Mouse (Mus musculus) MEL (cell line): Measurements from ENCODE around the gene Cenpi. TPM values are rescaled to one million over a fixed set of nuclear protein-coding genes. Genes with fewer than 3 reads are reported as not detected.

Experiments used
- DNase-seq: peaks from one replicate; pipeline ENCODE4 v3.0.0; 2011; ENCODE audit warnings: low read depth, low spot score
- H3K27ac ChIP-seq: 2 replicates; pipeline ENCODE4 v1.5.1; 2012; ENCODE audit warnings: low read depth, mild to moderate bottlenecking, control low read depth, low read length, moderate library complexity; ENCODE audit not compliant: control insufficient read depth
- H3K27me3 ChIP-seq, 2 experiments: fragments of 150-350 bp in 1 of 2; sonication (generic) in 1 of 2; 2 replicates each; pipeline ENCODE4 v1.6.1; 2012; ENCODE audit warnings: low read length in 2 of 2, mild to moderate bottlenecking in 2 of 2, improper control_type of control experiment in 1 of 2, moderate library complexity in 1 of 2; ENCODE audit not compliant: insufficient read depth in 2 of 2, control insufficient read depth in 1 of 2
- H3K36me3 ChIP-seq, 2 experiments: 2 replicates each; pipeline ENCODE4 v1.6.1; 2012 to 2014; ENCODE audit warnings: low read length in 2 of 2, improper control_type of control experiment in 1 of 2, inconsistent platforms in 1 of 2, mild to moderate bottlenecking in 1 of 2; ENCODE audit not compliant: insufficient read depth in 2 of 2, control insufficient read depth in 1 of 2
- H3K4me1 ChIP-seq, 2 experiments: fragments of 150-350 bp in 1 of 2; sonication (generic) in 1 of 2; 2 replicates each; pipeline ENCODE4 v1.6.1; 2012; ENCODE audit warnings: low read length in 2 of 2, improper control_type of control experiment in 1 of 2, mild to moderate bottlenecking in 1 of 2; ENCODE audit not compliant: insufficient read depth in 2 of 2, control insufficient read depth in 1 of 2
- H3K4me3 ChIP-seq, 2 experiments: fragments of 150-350 bp in 1 of 2; sonication (generic) in 1 of 2; 2 replicates each; pipeline ENCODE4 v1.5.1; 2012; ENCODE audit warnings: low read depth in 2 of 2, low read length in 2 of 2, mild to moderate bottlenecking in 2 of 2, moderate library complexity in 2 of 2, control low read depth in 1 of 2, improper control_type of control experiment in 1 of 2; ENCODE audit not compliant: control insufficient read depth in 1 of 2, insufficient read depth in 1 of 2
- H3K79me2 ChIP-seq: 2 replicates; pipeline ENCODE4 v1.6.1; 2012; ENCODE audit warnings: mild to moderate bottlenecking, low read length, moderate library complexity; ENCODE audit not compliant: control insufficient read depth, poor library complexity, insufficient read depth
- H3K9ac ChIP-seq: 2 replicates; pipeline ENCODE4 v1.6.1; 2012; ENCODE audit warnings: low read depth, mild to moderate bottlenecking, control low read depth, low read length, moderate library complexity; ENCODE audit not compliant: control insufficient read depth, poor library complexity, severe bottlenecking
- H3K9me3 ChIP-seq: fragments of 150-350 bp; sonication (generic); replicated peaks from 2 replicates; pipeline ENCODE4 v1.6.1; 2012; ENCODE audit warnings: mild to moderate bottlenecking, low read length, improper control_type of control experiment, moderate library complexity; ENCODE audit not compliant: insufficient read depth
- BHLHE40 ChIP-seq: IDR thresholded peaks from 2 replicates; pipeline ENCODE4 v1.6.1; 2012; ENCODE audit warnings: low read depth, mild to moderate bottlenecking, inconsistent platforms, low read length, improper control_type of control experiment, borderline replicate concordance
- CHD1 ChIP-seq: IDR thresholded peaks from 2 replicates; pipeline ENCODE4 v1.6.1; 2012; ENCODE audit warnings: low read depth, mild to moderate bottlenecking, inconsistent platforms, low read length, improper control_type of control experiment
- CHD2 ChIP-seq: IDR thresholded peaks from 2 replicates; pipeline ENCODE4 v1.6.1; 2011; ENCODE audit warnings: low read length, improper control_type of control experiment
- CTCF ChIP-seq, 3 experiments: IDR thresholded peaks in 2 of 3; conservative IDR thresholded peaks in 1 of 3; 2 replicates each; pipeline ENCODE4 v1.5.1; 2011 to 2012; ENCODE audit warnings: low read length in 3 of 3, low read depth in 2 of 3, mild to moderate bottlenecking in 2 of 3, improper control_type of control experiment in 1 of 3, inconsistent platforms in 1 of 3, mixed read lengths in 1 of 3, moderate library complexity in 1 of 3; ENCODE audit not compliant: control insufficient read depth in 1 of 3, insufficient read depth in 1 of 3, poor library complexity in 1 of 3, severe bottlenecking in 1 of 3
- E2F4 ChIP-seq: IDR thresholded peaks from 2 replicates; pipeline ENCODE4 v1.6.1; 2011; ENCODE audit warnings: low read depth, low read length, improper control_type of control experiment, borderline replicate concordance
- EP300 ChIP-seq, 2 experiments: IDR thresholded peaks; 2 replicates each; pipeline ENCODE4 v1.6.1; 2011; ENCODE audit warnings: improper control_type of control experiment in 2 of 2, low read length in 2 of 2, low read depth in 1 of 2, mild to moderate bottlenecking in 1 of 2
- ETS1 ChIP-seq: IDR thresholded peaks from 2 replicates; pipeline ENCODE4 v1.6.1; 2012; ENCODE audit warnings: low read depth, mild to moderate bottlenecking, inconsistent platforms, low read length, improper control_type of control experiment, moderate library complexity
- GATA1 ChIP-seq: IDR thresholded peaks from 2 replicates; pipeline ENCODE4 v1.6.1; 2011; ENCODE audit warnings: low read depth, low read length, improper control_type of control experiment
- JUND ChIP-seq: IDR thresholded peaks from 2 replicates; pipeline ENCODE4 v1.6.1; 2011; ENCODE audit warnings: low read depth, mild to moderate bottlenecking, improper control_type of control experiment, low read length
- KAT2A ChIP-seq: conservative IDR thresholded peaks from 2 replicates; pipeline ENCODE4 v1.6.1; 2012; ENCODE audit warnings: low read depth, low read length, improper control_type of control experiment, inconsistent platforms
- MAFK ChIP-seq: IDR thresholded peaks from 2 replicates; pipeline ENCODE4 v1.6.1; 2011; ENCODE audit warnings: low read depth, mild to moderate bottlenecking, low read length, improper control_type of control experiment, borderline replicate concordance
- MAX ChIP-seq: IDR thresholded peaks from 2 replicates; pipeline ENCODE4 v1.6.1; 2011; ENCODE audit warnings: low read length, improper control_type of control experiment
- MAZ ChIP-seq: IDR thresholded peaks from 2 replicates; pipeline ENCODE4 v1.6.1; 2012; ENCODE audit warnings: low read depth, mild to moderate bottlenecking, inconsistent platforms, low read length, improper control_type of control experiment
- MYB ChIP-seq: IDR thresholded peaks from 2 replicates; pipeline ENCODE4 v1.6.1; 2011; ENCODE audit warnings: mild to moderate bottlenecking, low read depth, low read length, improper control_type of control experiment
- POLR2A ChIP-seq, 2 experiments: IDR thresholded peaks; 2 replicates each; pipeline ENCODE4 v1.6.1; 2011 to 2012; ENCODE audit warnings: low read length in 2 of 2, mild to moderate bottlenecking in 2 of 2, control low read depth in 1 of 2, improper control_type of control experiment in 1 of 2, low read depth in 1 of 2, moderate library complexity in 1 of 2; ENCODE audit not compliant: control insufficient read depth in 1 of 2, insufficient read depth in 1 of 2, poor library complexity in 1 of 2
- POLR2AphosphoS2 ChIP-seq: IDR thresholded peaks from 2 replicates; pipeline ENCODE4 v1.6.1; 2011; ENCODE audit warnings: low read length, improper control_type of control experiment
- POLR2AphosphoS5 ChIP-seq: IDR thresholded peaks from 2 replicates; pipeline ENCODE4 v1.6.1; 2012; ENCODE audit warnings: low read depth, borderline replicate concordance, mild to moderate bottlenecking, inconsistent platforms, low read length, moderate library complexity, mixed read lengths
- RCOR1 ChIP-seq: IDR thresholded peaks from 2 replicates; pipeline ENCODE4 v1.6.1; 2012; ENCODE audit warnings: low read depth, mild to moderate bottlenecking, inconsistent platforms, low read length, improper control_type of control experiment
- SMC3 ChIP-seq: IDR thresholded peaks from 2 replicates; pipeline ENCODE4 v1.6.1; 2011; ENCODE audit warnings: low read depth, low read length, improper control_type of control experiment
- TCF12 ChIP-seq: IDR thresholded peaks from 2 replicates; pipeline ENCODE4 v1.6.1; 2014; ENCODE audit warnings: low read depth, mild to moderate bottlenecking, inconsistent platforms, low read length, improper control_type of control experiment, moderate library complexity
- UBTF ChIP-seq: IDR thresholded peaks from 2 replicates; pipeline ENCODE4 v1.6.1; 2012; ENCODE audit warnings: low read depth, mild to moderate bottlenecking, inconsistent platforms, low read length, improper control_type of control experiment, moderate library complexity, borderline replicate concordance; ENCODE audit not compliant: insufficient read depth
- USF1 ChIP-seq: IDR thresholded peaks from 2 replicates; pipeline ENCODE4 v1.6.1; 2014; ENCODE audit warnings: low read depth, mild to moderate bottlenecking, inconsistent platforms, low read length, improper control_type of control experiment, moderate library complexity
- USF2 ChIP-seq, 2 experiments: IDR thresholded peaks; 2 replicates each; pipeline ENCODE4 v1.6.1; 2011 to 2012; ENCODE audit warnings: improper control_type of control experiment in 2 of 2, low read length in 2 of 2, borderline replicate concordance in 1 of 2, inconsistent platforms in 1 of 2, low read depth in 1 of 2, mild to moderate bottlenecking in 1 of 2; ENCODE audit not compliant: insufficient read depth in 1 of 2
- ZKSCAN1 ChIP-seq: IDR thresholded peaks from 2 replicates; pipeline ENCODE4 v1.6.1; 2012; ENCODE audit warnings: low read depth, mild to moderate bottlenecking, inconsistent platforms, low read length, improper control_type of control experiment, moderate library complexity
- polyA plus RNA-seq, 2 experiments: library from polyadenylated mRNA; stranded (reverse) in 1 of 2; unstranded in 1 of 2; fragments of >175 nt in 1 of 2; fragments of >200 nt in 1 of 2; gene quantifications; 2 replicates each; pipeline versions ENCODE4 v1.2.1 to v1.2.4; 2012; ENCODE audit warnings: low replicate concordance in 2 of 2, low read depth in 1 of 2; ENCODE audit not compliant: insufficient read length in 2 of 2, insufficient read depth in 1 of 2, missing spikeins in 1 of 2
- total RNA-seq: library from RNA; depleted of rRNA; stranded (reverse); fragments of 300-350 nt; gene quantifications from 2 replicates; pipeline ENCODE4 v1.2.3, GENCODE M21; 2012

Gene Cenpi
- total and polyA plus RNA-seq, 3 experiments = 50.8 to 56.3 TPM; not detected in 1

DNA sequence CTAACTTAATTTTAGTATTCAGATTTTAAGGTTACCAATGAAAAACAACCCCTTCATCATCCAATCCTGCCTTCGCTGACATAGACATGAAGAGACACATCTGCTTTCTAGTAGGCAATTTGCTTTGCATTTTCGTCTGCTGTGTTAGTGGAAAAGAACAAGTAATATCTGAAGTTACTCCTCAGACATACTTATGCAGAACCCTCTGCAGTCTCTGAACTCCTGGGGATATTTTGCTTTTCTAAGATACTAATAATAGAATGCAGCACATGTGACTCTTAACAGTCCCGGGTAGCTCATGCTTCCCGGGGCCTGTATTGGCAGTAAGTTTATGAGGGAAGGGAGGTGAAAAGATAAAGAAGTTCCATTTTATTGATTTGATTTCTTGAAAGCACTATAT is 54.3 kb downstream of the Cenpi start:
- no peak for DNase-seq
- no peaks in the 10 kb centered on the region for H3K9me3 ChIP-seq
- H3K27ac ChIP-seq = no peak overlapping the region
- H3K36me3 ChIP-seq = peaks cover 0 to 40% of the 10 kb centered on the region in 2 experiments; a peak in 2 of 4 replicates
- H3K79me2 ChIP-seq = no peaks in the 10 kb centered on the region
- no peaks in the 10 kb centered on the region for H3K27me3 ChIP-seq
- no peaks in the 10 kb centered on the region for H3K4me1 ChIP-seq
- H3K4me3 ChIP-seq = no peak overlapping the region
- TF ChIP-seq EP300 (IDR thresholded peaks at IDR 0.05; ENCODE audit: low read depth in 1 of 2, low read length in 2 of 2) (no peak), JUND (no peak), GATA1 (no peak), MAX (no peak), TCF12 (no peak), BHLHE40 (no peak), CTCF (IDR thresholded peaks at IDR 0.05 in 2 of 3, conservative IDR thresholded peaks at IDR 0.05 in 1 of 3; ENCODE audit: control insufficient read depth in 1 of 3, insufficient read depth in 1 of 3, low read depth in 2 of 3, low read length in 3 of 3, poor library complexity in 1 of 3, severe bottlenecking in 1 of 3) (no peak), USF2 (IDR thresholded peaks at IDR 0.05; ENCODE audit: borderline replicate concordance in 1 of 2, insufficient read depth in 1 of 2, low read depth in 1 of 2, low read length in 2 of 2) (no peak), ZKSCAN1 (no peak), CHD1 (no peak), USF1 (no peak), POLR2A (IDR thresholded peaks at IDR 0.05; ENCODE audit: control insufficient read depth in 1 of 2, insufficient read depth in 1 of 2, low read depth in 1 of 2, low read length in 2 of 2, poor library complexity in 1 of 2) (no peak), ETS1 (no peak), MAFK (no peak), KAT2A (no peak), SMC3 (no peak)
- H3K9ac ChIP-seq = no peak overlapping the region

DNA sequence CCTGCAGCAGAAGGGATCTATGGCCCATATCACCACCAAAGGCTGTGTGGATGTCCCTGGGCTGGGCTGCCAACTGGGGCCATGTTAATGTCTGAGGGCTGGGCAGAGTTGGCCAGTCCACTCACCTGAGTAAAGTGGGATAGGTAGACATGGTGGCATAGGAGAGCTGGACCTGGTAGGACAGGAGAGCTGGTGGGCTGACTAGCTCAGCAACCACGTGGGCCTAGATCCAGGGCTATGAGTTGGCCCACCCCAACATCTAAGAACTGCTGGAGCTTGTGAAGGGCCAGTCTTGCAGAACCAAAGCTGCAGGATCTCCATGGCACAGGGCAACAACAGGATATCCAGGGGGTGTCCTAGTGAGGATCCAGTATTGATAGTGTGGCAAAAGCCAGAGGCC is 57.5 kb downstream of the Cenpi start:
- DNase-seq = no peak
- no peaks in the 10 kb centered on the region for H3K4me1 ChIP-seq
- H3K27ac ChIP-seq = no peak overlapping the region
- H3K27me3 ChIP-seq = no peaks in the 10 kb centered on the region
- no peaks in the 10 kb centered on the region for H3K9me3 ChIP-seq
- TF ChIP-seq E2F4 (no peak), POLR2AphosphoS2 (peak; percentile 73; the same call in 1 of the 2 replicates), POLR2AphosphoS5 (no peak), MYB (no peak), MAZ (no peak), CHD2 (no peak), UBTF (no peak), RCOR1 (no peak), ETS1 (no peak)
- no peaks in the 10 kb centered on the region for H3K79me2 ChIP-seq
- H3K4me3 ChIP-seq = no peak overlapping the region
- no peak overlapping the region for H3K9ac ChIP-seq
- H3K36me3 ChIP-seq = peaks cover 0 to 30% of the 10 kb centered on the region in 2 experiments; a peak in 2 of 4 replicates
